Mouse (Mus musculus) thymus, postnatal 10 days (tissue): ENCODE measurements around the gene Llgl1.

Experiments used
- DNase-seq, 2 experiments: peaks; one replicate each; pipeline ENCODE4 v3.0.0; 2021; ENCODE audit warnings: low spot score in 2 of 2

Gene Llgl1

GRCm38 (mm10) chr11:60726601-60727391 lies 27.3 kb downstream of the Llgl1 start, which contains the start of gene Flii:
Gene Flii (minus strand): TSS chr11:60727263.
- peak; percentile 63 to 81 for DNase-seq

- peak in 1 of 2 experiments; percentile 14 for DNase-seq
These were observed 28.0 kb downstream of the Llgl1 start for GRCm38 (mm10) chr11:60727392-60728140.

GRCm38 (mm10) chr11:60728260-60728761 lies 28.8 kb downstream of the Llgl1 start, which contains the start of gene Mief2:
Gene Mief2 (plus strand): TSS chr11:60728398.
- peak; percentile 87 to 88 for DNase-seq

DNA sequence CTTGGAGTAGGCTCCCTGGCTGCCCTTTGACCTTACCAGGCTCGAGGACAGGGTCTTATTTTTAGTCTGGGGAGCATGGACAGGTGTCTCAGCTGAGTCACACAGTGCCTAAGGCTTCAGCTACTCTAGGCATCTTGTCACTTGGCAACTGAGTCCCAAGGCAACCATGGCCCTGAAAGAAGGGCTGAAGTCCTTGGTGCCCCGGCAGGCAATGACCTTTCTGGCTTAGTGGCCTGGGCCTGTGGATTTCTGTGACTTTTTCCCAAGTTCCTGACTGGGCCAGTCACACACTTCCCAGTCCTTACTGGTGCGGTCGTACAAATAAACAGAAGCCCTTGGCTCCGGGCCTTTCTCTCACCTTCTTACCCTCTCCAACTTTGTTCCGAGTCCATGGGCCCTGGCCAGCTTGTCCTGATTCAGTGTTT lies 29.7 kb downstream of the Llgl1 start:
- no peak for DNase-seq

DNA sequence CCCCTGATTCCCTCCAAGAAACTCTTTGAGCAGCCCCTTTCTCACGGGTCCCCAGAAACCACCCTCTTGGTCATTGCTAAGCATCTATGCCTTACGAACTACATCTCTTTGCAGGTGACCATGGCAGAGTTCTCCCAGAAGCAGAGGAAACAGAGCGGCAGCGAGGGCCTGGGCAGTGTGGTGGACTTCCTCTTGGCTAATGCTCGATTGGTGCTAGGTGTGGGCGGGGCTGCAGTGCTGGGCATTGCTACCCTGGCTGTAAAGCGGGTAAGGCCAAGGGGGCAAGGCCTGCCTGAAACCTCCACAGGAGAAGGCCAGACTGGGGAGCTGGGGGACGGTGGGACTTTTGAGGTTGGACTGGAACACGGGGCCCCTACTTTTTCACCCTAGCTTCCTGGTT lies 30.6 kb downstream of the Llgl1 start:
- DNase-seq = no peak

GRCm38 (mm10) chr11:60731251-60731650 lies 31.7 kb downstream of the Llgl1 start:
- DNase-seq = no peak

- no peak for DNase-seq
These were observed 34.7 kb downstream of the Llgl1 start for GRCm38 (mm10) chr11:60734206-60734605.

DNA sequence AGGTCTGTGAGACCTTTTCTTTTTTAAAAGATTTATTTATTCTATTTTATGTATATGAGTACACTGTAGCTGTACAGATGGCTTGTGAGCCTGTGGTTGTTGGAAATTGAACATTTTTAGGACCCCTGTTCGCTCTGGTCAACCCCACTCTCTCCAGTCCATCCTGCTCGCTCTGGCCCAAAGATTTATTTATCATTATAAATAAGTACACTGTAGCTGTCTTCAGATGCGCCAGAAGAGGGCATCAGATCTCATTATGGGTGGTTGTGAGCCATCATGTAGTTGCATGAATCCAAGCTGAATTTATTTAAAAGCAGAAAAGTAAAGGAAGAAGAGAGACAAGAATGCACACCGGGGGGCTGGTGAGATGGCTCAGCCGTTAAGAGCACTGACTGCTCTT lies 35.7 kb downstream of the Llgl1 start:
- DNase-seq = no peak

DNA sequence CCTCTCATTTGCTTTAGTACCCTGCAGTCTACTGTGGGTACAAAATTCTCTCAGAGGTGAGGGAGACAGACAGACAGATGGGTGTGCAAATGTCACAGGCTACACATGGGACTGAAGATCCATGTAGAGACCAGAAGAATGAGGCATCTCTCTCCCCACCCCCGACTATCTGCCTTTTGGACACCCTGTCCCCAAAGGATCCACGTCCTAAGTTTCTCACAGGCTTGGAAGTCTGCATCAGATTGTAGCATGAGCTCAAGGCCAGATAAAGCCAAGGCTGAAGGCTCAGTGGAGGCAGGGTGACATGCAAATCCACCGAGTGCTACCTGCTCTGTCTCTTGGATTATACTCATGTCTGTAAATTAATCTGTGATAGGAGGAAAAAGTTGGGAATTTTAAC lies 37.0 kb downstream of the Llgl1 start:
- DNase-seq = no peak

DNA sequence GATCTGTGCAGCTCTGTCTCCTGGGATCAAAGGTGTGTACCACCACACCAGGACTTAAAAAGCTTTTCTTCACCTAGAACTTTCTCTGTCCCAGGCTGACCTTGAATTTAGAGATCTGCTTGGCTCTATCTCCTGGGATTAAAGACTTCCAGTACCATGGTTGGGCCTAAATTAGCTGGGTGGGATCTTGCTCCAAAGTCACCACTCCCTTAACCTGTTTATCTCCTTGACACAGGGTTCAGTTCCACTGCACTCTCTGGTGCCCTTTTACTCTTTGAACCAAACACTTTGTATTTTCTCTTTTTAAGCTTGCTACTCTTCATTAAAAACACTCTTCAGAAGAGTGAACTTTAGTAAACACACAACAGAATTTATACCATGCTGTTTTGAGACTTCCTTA lies 37.9 kb downstream of the Llgl1 start:
- DNase-seq = no peak

DNA sequence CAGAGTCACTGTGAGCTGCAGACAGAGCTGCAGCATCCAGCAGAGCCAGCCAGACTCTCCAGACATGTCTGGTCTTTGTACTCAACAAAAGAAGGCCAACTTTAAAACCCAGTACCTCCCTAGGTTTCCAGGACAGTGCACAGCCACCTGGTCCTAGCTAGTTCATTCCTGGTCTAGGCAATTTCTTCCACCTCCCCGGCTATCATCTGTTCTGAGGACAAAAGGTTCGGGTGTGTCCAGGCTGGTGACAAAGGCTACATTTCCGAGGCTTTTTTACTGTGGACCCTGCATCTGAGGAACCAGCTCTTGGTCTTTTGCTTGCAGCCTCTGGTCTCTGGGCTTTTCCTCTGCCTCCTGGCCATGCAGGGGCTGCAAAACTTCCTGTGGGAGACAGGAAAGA lies 40.8 kb downstream of the Llgl1 start:
- DNase-seq = no peak

DNA sequence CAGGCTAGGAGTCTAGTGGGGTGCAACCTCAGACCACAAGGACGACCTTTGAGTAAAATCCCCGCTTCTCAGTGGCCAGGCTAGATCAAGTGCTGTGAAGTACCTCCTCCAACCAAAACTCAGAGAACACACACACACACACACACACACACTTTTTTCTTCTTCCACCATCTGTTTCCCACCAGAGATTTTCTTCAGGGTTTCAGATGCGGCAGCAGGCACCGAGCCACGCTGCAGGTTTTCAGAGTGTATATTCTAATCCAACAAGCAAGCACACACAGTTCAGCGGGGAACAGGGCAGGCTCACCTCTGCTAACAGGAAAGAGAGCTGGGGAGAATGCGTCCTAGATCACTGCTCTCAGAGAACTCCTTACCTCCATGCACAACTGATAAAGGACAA lies 56.0 kb downstream of the Llgl1 start:
- no peak for DNase-seq

GRCm38 (mm10) chr11:60761681-60762080 lies 62.2 kb downstream of the Llgl1 start:
- no peak for DNase-seq
